ENCODE assay signal across 32 mouse cellular contexts in the genomic region with DNA sequence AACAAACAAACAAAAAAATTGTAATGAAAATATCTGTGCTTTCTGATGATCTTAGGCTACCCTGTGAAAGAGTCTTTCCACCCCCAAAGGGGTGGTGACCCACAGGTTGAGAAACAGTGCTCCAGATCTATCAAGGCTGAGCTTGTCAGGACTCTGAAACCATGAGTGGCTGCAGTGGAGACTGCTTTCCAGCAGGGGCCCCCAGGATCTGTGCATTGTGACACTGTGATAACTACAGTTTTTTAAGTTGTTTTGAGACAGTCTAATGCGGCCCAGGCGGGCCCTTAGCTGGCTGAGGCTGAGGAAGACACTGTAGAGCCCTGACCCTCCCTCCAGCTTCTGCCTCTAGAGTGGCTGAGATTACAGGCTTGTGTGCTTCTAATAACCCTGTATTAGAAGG. TPM values are rescaled to one million over a fixed set of nuclear protein-coding genes. Genes with fewer than 3 reads are reported as not detected.
DNase-seq lines count a peak whose midpoint lies in the region; ATAC-seq lines count a peak whose summit lies in the region.
"Had no signal": no experiment of that assay in that cellular context is flagged by ENCODE, and none has a peak within 500 bp of the region (broad histone marks: within the 10 kb centered on the region; RNA-seq: fewer than 3 reads in every experiment).

No protein-coding gene starts in this region.

- DNase-seq in adrenal gland, postnatal 36 days: peak; percentile 18 to 43
- DNase-seq in adrenal gland, adult 18-20 months (ENCODE audit: low spot score in 2 of 2): no peak
- peak; percentile 60 for DNase-seq in midbrain, embryonic 11.5 days (ENCODE audit: low spot score, missing footprints)
- no peak for DNase-seq in midbrain, embryonic 14.5 days
- DNase-seq in thymus, postnatal 0 days (ENCODE audit: low spot score): no peak
- DNase-seq: cerebellum, adult 9-10 months; gastrocnemius, postnatal 10 days; heart, adult 11 months; heart, postnatal 10 days; kidney, adult 11 months; lung, embryonic 14.5 days; thymus, adult 18-20 months had no signal

- H3K4me3 ChIP-seq in midbrain, embryonic 11.5 days (ENCODE audit: low read depth, low read length): no peak overlapping the region
- no peak overlapping the region for H3K4me3 ChIP-seq in midbrain, embryonic 14.5 days (replicated peaks; ENCODE audit: low read depth, low read length)
- H3K4me3 ChIP-seq in heart, embryonic 11.5 days (ENCODE audit: low read depth, low read length): no peak overlapping the region
- H3K4me3 ChIP-seq: embryonic facial prominence, embryonic 10.5 days; heart, embryonic 12.5 days; limb, embryonic 13.5 days; megakaryocyte, embryonic 14.5 days; myocyte had no signal

- 0 out of 2 replicates have a peak, but pooled peaks cover 2% of the 10 kb centered on the region for H3K27me3 ChIP-seq in midbrain, embryonic 11.5 days (ENCODE audit: control insufficient read depth, insufficient read depth, low read length)
- no peaks in the 10 kb centered on the region for H3K27me3 ChIP-seq in midbrain, embryonic 14.5 days (ENCODE audit: control insufficient read depth, insufficient read depth, low read length)
- H3K27me3 ChIP-seq in heart, embryonic 11.5 days (ENCODE audit: control insufficient read depth, insufficient read depth, low read length): peaks cover 5% of the 10 kb centered on the region; the same call in 1 of the 2 replicates
- H3K27me3 ChIP-seq: limb, embryonic 13.5 days had no signal

- H3K36me3 ChIP-seq in midbrain, embryonic 11.5 days (ENCODE audit: control insufficient read depth, insufficient read depth, low read length): no peaks in the 10 kb centered on the region
- H3K36me3 ChIP-seq in midbrain, embryonic 14.5 days (ENCODE audit: control insufficient read depth, insufficient read depth, low read length): no peaks in the 10 kb centered on the region
- H3K36me3 ChIP-seq in heart, embryonic 11.5 days (ENCODE audit: control insufficient read depth, insufficient read depth, low read length): no peaks in the 10 kb centered on the region
- H3K36me3 ChIP-seq: embryonic facial prominence, embryonic 10.5 days; heart, embryonic 12.5 days; limb, embryonic 13.5 days had no signal

- no peak for ATAC-seq in midbrain, embryonic 11.5 days (ENCODE audit: low FRiP score)
- no peak for ATAC-seq in midbrain, embryonic 14.5 days (ENCODE audit: low FRiP score, low TSS enrichment)
- peak; percentile 72 for ATAC-seq in common myeloid progenitor, adult 5-6 weeks (replicated peaks; ENCODE audit: low read depth, poor library complexity, severe bottlenecking)
- ATAC-seq in heart, embryonic 11.5 days (replicated peaks; ENCODE audit: insufficient number of reproducible peaks, low FRiP score, low TSS enrichment): no peak
- ATAC-seq: forebrain, embryonic 16.5 days; hindbrain, postnatal 0 days; midbrain, embryonic 16.5 days had no signal

- H3K4me2 ChIP-seq in midbrain, embryonic 11.5 days: no peak overlapping the region
- no peak overlapping the region for H3K4me2 ChIP-seq in midbrain, embryonic 14.5 days (ENCODE audit: low read length)
- no peak overlapping the region for H3K4me2 ChIP-seq in heart, embryonic 11.5 days
- H3K4me2 ChIP-seq: heart, embryonic 12.5 days; limb, embryonic 13.5 days; lung, embryonic 14.5 days had no signal

- no peak overlapping the region for H3K27ac ChIP-seq in midbrain, embryonic 11.5 days (ENCODE audit: low read depth, low read length)
- no peak overlapping the region for H3K27ac ChIP-seq in midbrain, embryonic 14.5 days (replicated peaks; ENCODE audit: low read depth, low read length)
- H3K27ac ChIP-seq in heart, embryonic 11.5 days (ENCODE audit: low read depth, low read length): no peak overlapping the region
- H3K27ac ChIP-seq: embryonic facial prominence, embryonic 10.5 days; hindbrain, postnatal 0 days; limb, embryonic 13.5 days; liver, embryonic 14.5 days had no signal

- H3K4me1 ChIP-seq in midbrain, embryonic 11.5 days (ENCODE audit: control insufficient read depth, insufficient read depth, low read length): no peaks in the 10 kb centered on the region
- H3K4me1 ChIP-seq in midbrain, embryonic 14.5 days (ENCODE audit: control insufficient read depth, insufficient read depth, low read length): no peaks in the 10 kb centered on the region
- H3K4me1 ChIP-seq in heart, embryonic 11.5 days (ENCODE audit: control insufficient read depth, insufficient read depth, low read length): no peaks in the 10 kb centered on the region
- H3K4me1 ChIP-seq: heart, embryonic 12.5 days; limb, embryonic 13.5 days had no signal

- 86% methylated on average over 2 of the region's 2 CpGs for WGBS in midbrain, embryonic 11.5 days
- 88% methylated on average over 2 of the region's 2 CpGs for WGBS in midbrain, embryonic 14.5 days
- WGBS in heart, embryonic 11.5 days (ENCODE audit: insufficient replicate concordance): 67% methylated on average over 2 of the region's 2 CpGs

- H3K9ac ChIP-seq in midbrain, embryonic 11.5 days (ENCODE audit: low read length): no peak overlapping the region
- H3K9ac ChIP-seq in midbrain, embryonic 14.5 days (replicated peaks; ENCODE audit: low read length): no peak overlapping the region
- H3K9ac ChIP-seq in heart, embryonic 11.5 days (ENCODE audit: low read depth, low read length): no peak overlapping the region
- H3K9ac ChIP-seq: heart, embryonic 12.5 days; limb, embryonic 13.5 days; liver, embryonic 14.5 days; lung, embryonic 14.5 days had no signal

- H3K9me3 ChIP-seq in midbrain, embryonic 11.5 days (ENCODE audit: control insufficient read depth, low read length): no peaks in the 10 kb centered on the region
- no peaks in the 10 kb centered on the region for H3K9me3 ChIP-seq in midbrain, embryonic 14.5 days (ENCODE audit: control insufficient read depth, low read length)
- H3K9me3 ChIP-seq in heart, embryonic 11.5 days (replicated peaks; ENCODE audit: control insufficient read depth, low read length): no peaks in the 10 kb centered on the region
- H3K9me3 ChIP-seq: embryonic facial prominence, embryonic 10.5 days; heart, embryonic 12.5 days; limb, embryonic 13.5 days; megakaryocyte, embryonic 14.5 days had no signal

RNA-seq across cellular contexts. Expression of a gene that starts 17.6 kb away (rescaled TPM):
- total RNA-seq in adrenal gland, postnatal 36 days (2021): 10 to 100 TPM; 12.3 to 16.1 TPM
- 10 to 100 TPM; 11.4 to 20.1 TPM for total RNA-seq in adrenal gland, adult 18-20 months (2021)
- 16.0 and 19.0 TPM in 2 replicates for polyA plus RNA-seq in midbrain, embryonic 11.5 days (2014; fragmentation: Nextera tagmentation; extraction: Ambion mirVana)
- 18.9 and 23.0 TPM in 2 replicates for polyA plus RNA-seq in midbrain, embryonic 14.5 days (2014; fragmentation: Nextera tagmentation; extraction: Ambion mirVana)
- total RNA-seq in common myeloid progenitor, adult 5-6 weeks (2017): 21.9 and 29.1 TPM in 2 replicates
- 9.2 and 10.3 TPM in 2 replicates for polyA plus RNA-seq in heart, embryonic 11.5 days (2014; fragmentation: Nextera tagmentation; extraction: Ambion mirVana)
- polyA plus RNA-seq in thymus, postnatal 0 days (2015; fragmentation: Nextera tagmentation; extraction: Ambion mirVana): 3.6 and 4.5 TPM in 2 replicates

RNA-seq across cellular contexts. Expression of a gene that starts 24.0 kb away (rescaled TPM):
- total RNA-seq in adrenal gland, postnatal 36 days (2021): not detected
- total RNA-seq in adrenal gland, adult 18-20 months (2021): not detected
- polyA plus RNA-seq in midbrain, embryonic 11.5 days (2014; fragmentation: Nextera tagmentation; extraction: Ambion mirVana): not detected in 2 replicates
- not detected in 2 replicates for polyA plus RNA-seq in midbrain, embryonic 14.5 days (2014; fragmentation: Nextera tagmentation; extraction: Ambion mirVana)
- total RNA-seq in common myeloid progenitor, adult 5-6 weeks (2017): not detected in 2 replicates
- polyA plus RNA-seq in heart, embryonic 11.5 days (2014; fragmentation: Nextera tagmentation; extraction: Ambion mirVana): not detected in 2 replicates
- not detected in 2 replicates for polyA plus RNA-seq in thymus, postnatal 0 days (2015; fragmentation: Nextera tagmentation; extraction: Ambion mirVana)
- total RNA-seq: gastrocnemius, postnatal 10 days; heart, postnatal 10 days; hindbrain, postnatal 0 days; layer of hippocampus, postnatal 14 days; left cerebral cortex, postnatal 25 days had no signal
- polyA plus RNA-seq: C2C12; forebrain, embryonic 16.5 days; heart, embryonic 12.5 days; hindbrain, embryonic 11.5 days; hindbrain, postnatal 0 days; kidney, embryonic 16.5 days; large intestine, adult 2 months; liver, embryonic 14.5 days; lung, embryonic 14.5 days; midbrain, embryonic 16.5 days; myocyte; neural tube, embryonic 14.5 days; stomach, embryonic 16.5 days; urinary bladder, adult 2 months had no signal

Comparison
In these comparisons a context has a peak if more than half of its experiments do, and no peak if none do; other contexts are left out.
1. DNase-seq: peak in adrenal gland, postnatal 36 days (2 of 2) and midbrain, embryonic 11.5 days (single experiment); none in adrenal gland, adult 18-20 months (0 of 2), midbrain, embryonic 14.5 days (single experiment) and thymus, postnatal 0 days (single experiment).